Mouse (Mus musculus) liver, postnatal 0 days (tissue): ENCODE results near the gene Nup107. TPM values are rescaled to one million over a fixed set of nuclear protein-coding genes. Genes with fewer than 3 reads are reported as not detected.
A peak's percentile ranks its signal among the peaks of the same experiment; 100 is the strongest.

Source experiments
- ATAC-seq: fragments of 200-750 bp; cut with Nextera tagmentation; 2 replicates; pipeline ENCODE4 v1.8.0; 2017; ENCODE audit warnings: mild to moderate bottlenecking, moderate library complexity
- DNase-seq: peaks from one replicate; pipeline ENCODE4 v3.0.0-alpha.2; 2016
- H3K27ac ChIP-seq: fragments of 300-500 bp; sonication (generic); 2 replicates; pipeline ENCODE4 v1.5.1; 2014; ENCODE audit warnings: antibody characterized with exemption, moderate library complexity, mild to moderate bottlenecking, low read depth
- H3K27me3 ChIP-seq: fragments of 300-500 bp; sonication (generic); 2 replicates; pipeline ENCODE4 v1.6.1; 2014; ENCODE audit warnings: low read length, control low read depth, mixed read lengths; ENCODE audit not compliant: insufficient read depth
- H3K36me3 ChIP-seq: fragments of 300-500 bp; sonication (generic); replicated peaks from 2 replicates; pipeline ENCODE4 v1.6.1; 2014; ENCODE audit warnings: mild to moderate bottlenecking, control low read depth, low read length, moderate library complexity, mixed read lengths; ENCODE audit not compliant: insufficient read depth
- H3K4me1 ChIP-seq: fragments of 300-500 bp; sonication (generic); 2 replicates; pipeline ENCODE4 v1.6.1; 2014; ENCODE audit warnings: antibody characterized with exemption, mild to moderate bottlenecking, control low read depth; ENCODE audit not compliant: insufficient read depth
- H3K4me2 ChIP-seq: fragments of 300-500 bp; sonication (generic); 2 replicates; pipeline ENCODE4 v1.6.1; 2014; ENCODE audit warnings: low read depth, mild to moderate bottlenecking, low read length, moderate library complexity, mixed read lengths
- H3K4me3 ChIP-seq: fragments of 300-500 bp; sonication (generic); 2 replicates; pipeline ENCODE4 v1.5.1; 2014; ENCODE audit warnings: low read depth, low read length
- H3K9ac ChIP-seq: fragments of 300-500 bp; sonication (generic); replicated peaks from 2 replicates; pipeline ENCODE4 v1.6.1; 2014; ENCODE audit warnings: mild to moderate bottlenecking, moderate library complexity
- H3K9me3 ChIP-seq: fragments of 300-500 bp; sonication (generic); 2 replicates; pipeline ENCODE4 v1.6.1; 2016; ENCODE audit warnings: mild to moderate bottlenecking, control low read depth, low read length, mixed read lengths
- CTCF ChIP-seq: sonication (generic); IDR thresholded peaks from 2 replicates; pipeline ENCODE4 v1.5.1; 2016; ENCODE audit warnings: antibody characterized with exemption, low read depth
- EP300 ChIP-seq: IDR thresholded peaks from 2 replicates; pipeline ENCODE4 v1.6.1; 2016; ENCODE audit warnings: antibody characterized with exemption, low read depth, mild to moderate bottlenecking
- WGBS: fragments of 180-500 bp; shearing (Covaris S2); extraction: QIAGEN DNeasy Blood & Tissue Kit; methylation state at CpG from one replicate; pipeline ENCODE4 v1.1.7; 2014; ENCODE audit not compliant: insufficient replicate concordance; 5-methylcytosine and 5-hydroxymethylcytosine counted together
- polyA plus RNA-seq: library from polyadenylated mRNA; unstranded; fragments of >200 nt; fragmentation: Nextera tagmentation; extraction: Ambion mirVana; gene quantifications from 2 replicates; pipeline ENCODE4 v1.2.1, GENCODE M21; 2015

Nup107 gene
- polyA plus RNA-seq, 1 experiment from 2014 or later, result 15.0 TPM

DNA sequence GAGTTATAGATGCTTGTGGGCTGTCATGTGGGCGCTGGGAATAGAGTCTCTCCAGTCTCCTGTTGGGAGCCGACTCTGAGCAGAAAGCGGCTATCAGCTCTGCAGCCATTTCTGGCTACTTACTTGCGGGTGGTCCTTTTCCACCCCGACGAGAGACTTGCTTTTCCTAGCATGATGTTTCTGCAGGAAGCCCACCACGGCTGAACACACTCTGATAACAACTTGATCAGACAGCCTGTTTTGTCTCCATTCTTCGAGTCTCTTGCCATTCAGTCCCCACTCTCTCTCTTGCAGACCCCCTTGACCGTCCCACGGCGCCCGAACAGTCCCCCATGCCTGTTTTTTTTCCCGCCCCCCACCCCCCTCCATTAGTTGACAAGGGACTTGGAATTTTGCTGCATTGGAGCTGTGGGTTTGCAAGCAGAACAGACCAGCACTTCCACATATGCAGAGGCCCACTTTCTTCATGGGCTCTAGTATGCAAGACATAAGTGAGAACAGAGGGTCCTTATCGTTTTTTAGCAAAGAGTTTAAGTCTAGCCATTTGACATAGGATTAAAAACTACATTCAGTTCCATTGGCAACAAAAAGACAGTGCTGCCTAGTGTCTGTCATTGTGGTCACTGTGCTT lies 59.4 kb downstream of the Nup107 start:
- DNase-seq, result no peak
- Histone ChIP-seq H3K4me2 (no peak overlapping the region), H3K4me3 (no peak overlapping the region), H3K4me1 (peaks cover 21% of the 10 kb centered on the region), H3K36me3 (peaks cover 1% of the 10 kb centered on the region; the same call in 1 of the 2 replicates), H3K27me3 (no peaks in the 10 kb centered on the region), H3K9ac (no peak overlapping the region), H3K27ac (no peak overlapping the region), H3K9me3 (no peaks in the 10 kb centered on the region)
- TF ChIP-seq CTCF, result no peak
- no peak for TF ChIP-seq EP300
- ATAC-seq, result no peak
- 67% methylated on average over 14 of the region's 14 CpGs for WGBS

- Histone ChIP-seq H3K4me2 (no peak overlapping the region), H3K27me3 (no peaks in the 10 kb centered on the region), H3K36me3 (no peaks in the 10 kb centered on the region), H3K9me3 (no peaks in the 10 kb centered on the region), H3K4me3 (no peak overlapping the region), H3K9ac (no peak overlapping the region), H3K4me1 (peaks cover 21% of the 10 kb centered on the region), H3K27ac (no peak overlapping the region)
- ATAC-seq (peak; percentile 78), DNase-seq (peak; percentile 47)
- TF ChIP-seq CTCF (no peak), EP300 (peak; percentile 86)
- 49% methylated on average over 5 of the region's 5 CpGs for WGBS
These were observed 60.3 kb downstream of the Nup107 start for GRCm38 (mm10) chr10:117732184-117732583.

GRCm38 (mm10) chr10:117731244-117732101 lies 61.0 kb downstream of the Nup107 start:
- Histone ChIP-seq H3K36me3 (no peaks in the 10 kb centered on the region), H3K27me3 (no peaks in the 10 kb centered on the region), H3K9me3 (no peaks in the 10 kb centered on the region), H3K4me2 (peak overlapping the region; percentile 31), H3K9ac (no peak overlapping the region), H3K4me1 (peaks cover 18% of the 10 kb centered on the region), H3K27ac (no peak overlapping the region), H3K4me3 (no peak overlapping the region)
- WGBS, result 37% methylated on average over 14 of the region's 15 CpGs
- peak; percentile 53 for ATAC-seq
- DNase-seq, result peak; percentile 67
- no peak for TF ChIP-seq EP300
- TF ChIP-seq CTCF, result peak; percentile 88

DNA sequence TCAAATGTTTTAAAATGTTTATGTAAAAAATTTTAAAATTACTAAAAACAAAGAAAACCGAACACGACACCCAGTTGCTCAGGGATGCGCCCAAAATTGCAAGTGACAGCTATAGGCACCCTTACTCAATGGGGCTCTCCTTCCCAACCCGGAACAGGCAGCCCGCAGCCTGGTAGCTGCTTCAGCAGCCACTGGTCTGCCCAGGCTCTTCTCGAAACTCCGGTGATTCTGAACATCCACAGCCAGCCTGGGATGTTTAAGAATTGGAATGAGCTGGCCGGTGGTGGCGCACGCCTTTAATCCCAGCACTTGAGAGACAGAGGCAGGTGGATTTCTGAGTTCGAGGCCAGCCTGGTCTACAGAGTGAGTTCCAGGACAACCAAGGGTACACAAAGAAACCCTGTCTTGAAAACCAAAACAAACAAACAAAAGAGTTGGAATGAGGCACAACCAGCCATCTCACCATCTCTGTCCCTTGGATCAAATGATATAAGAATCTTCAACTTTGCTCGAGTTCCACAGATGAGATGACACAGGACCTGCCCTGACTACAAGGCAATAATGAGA lies 61.8 kb downstream of the Nup107 start:
- peaks cover 18% of the 10 kb centered on the region for H3K4me1 ChIP-seq
- no peak for DNase-seq
- H3K4me3 ChIP-seq, result no peak overlapping the region
- no peak for ATAC-seq
- no peaks in the 10 kb centered on the region for H3K27me3 ChIP-seq
- H3K27ac ChIP-seq, result no peak overlapping the region
- no peaks in the 10 kb centered on the region for H3K9me3 ChIP-seq
- no peak overlapping the region for H3K4me2 ChIP-seq
- no peak for TF ChIP-seq CTCF
- no peak for TF ChIP-seq EP300
- no peaks in the 10 kb centered on the region for H3K36me3 ChIP-seq
- WGBS, result 89% methylated on average over 12 of the region's 12 CpGs
- H3K9ac ChIP-seq, result no peak overlapping the region

DNA sequence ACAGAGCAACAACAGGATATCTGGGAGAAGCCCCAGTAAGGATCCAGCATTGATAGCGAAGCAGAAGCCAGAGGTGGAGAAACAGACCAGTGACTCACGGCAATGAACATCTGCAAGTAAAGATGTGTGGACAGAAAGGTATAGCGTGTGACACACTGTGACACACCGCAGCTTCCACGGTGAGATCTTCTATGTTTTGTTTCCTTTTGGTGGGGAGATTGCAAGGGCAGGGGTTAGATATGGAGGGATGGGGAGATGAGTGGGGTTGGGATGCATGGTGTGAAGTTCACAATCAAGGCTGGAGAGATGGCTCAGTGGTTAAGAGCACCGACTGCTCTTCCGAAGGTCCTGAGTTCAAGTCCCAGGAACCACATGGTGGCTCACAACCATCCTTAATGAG lies 62.4 kb downstream of the Nup107 start:
- Histone ChIP-seq H3K4me1 (peaks cover 18% of the 10 kb centered on the region), H3K4me3 (no peak overlapping the region), H3K4me2 (no peak overlapping the region), H3K36me3 (no peaks in the 10 kb centered on the region), H3K27me3 (no peaks in the 10 kb centered on the region), H3K9ac (no peak overlapping the region), H3K9me3 (no peaks in the 10 kb centered on the region), H3K27ac (no peak overlapping the region)
- ATAC-seq (no peak), DNase-seq (no peak)
- 87% methylated on average over 7 of the region's 7 CpGs for WGBS
- TF ChIP-seq CTCF (no peak), EP300 (no peak)

GRCm38 (mm10) chr10:117729139-117729814 lies 63.2 kb downstream of the Nup107 start:
- H3K27me3 ChIP-seq, result no peaks in the 10 kb centered on the region
- ATAC-seq (peak; percentile 75), DNase-seq (peak; percentile 43)
- WGBS, result 60% methylated on average over 11 of the region's 11 CpGs
- no peak overlapping the region for H3K4me2 ChIP-seq
- TF ChIP-seq CTCF (no peak), EP300 (peak; percentile 56; the same call in 1 of the 2 replicates)
- no peaks in the 10 kb centered on the region for H3K9me3 ChIP-seq
- H3K36me3 ChIP-seq, result no peaks in the 10 kb centered on the region
- no peak overlapping the region for H3K4me3 ChIP-seq
- H3K27ac ChIP-seq, result peak overlapping the region; percentile 51; the same call in 1 of the 2 replicates
- no peak overlapping the region for H3K9ac ChIP-seq
- H3K4me1 ChIP-seq, result peaks cover 18% of the 10 kb centered on the region
